Mouse (Mus musculus): ENCODE results near the gene Ank2. TPM values are rescaled to one million over a fixed set of nuclear protein-coding genes. Genes with fewer than 3 reads are reported as not detected.

Gene Ank2
- 1.7 TPM for polyA plus RNA-seq (2014; fragmentation: Illumina TruSeq; extraction: RNeasy Lipid Tissue Mini Kit (QIAGEN cat#74804); ENCODE audit: insufficient read depth, low read depth, low replicate concordance)

DNA sequence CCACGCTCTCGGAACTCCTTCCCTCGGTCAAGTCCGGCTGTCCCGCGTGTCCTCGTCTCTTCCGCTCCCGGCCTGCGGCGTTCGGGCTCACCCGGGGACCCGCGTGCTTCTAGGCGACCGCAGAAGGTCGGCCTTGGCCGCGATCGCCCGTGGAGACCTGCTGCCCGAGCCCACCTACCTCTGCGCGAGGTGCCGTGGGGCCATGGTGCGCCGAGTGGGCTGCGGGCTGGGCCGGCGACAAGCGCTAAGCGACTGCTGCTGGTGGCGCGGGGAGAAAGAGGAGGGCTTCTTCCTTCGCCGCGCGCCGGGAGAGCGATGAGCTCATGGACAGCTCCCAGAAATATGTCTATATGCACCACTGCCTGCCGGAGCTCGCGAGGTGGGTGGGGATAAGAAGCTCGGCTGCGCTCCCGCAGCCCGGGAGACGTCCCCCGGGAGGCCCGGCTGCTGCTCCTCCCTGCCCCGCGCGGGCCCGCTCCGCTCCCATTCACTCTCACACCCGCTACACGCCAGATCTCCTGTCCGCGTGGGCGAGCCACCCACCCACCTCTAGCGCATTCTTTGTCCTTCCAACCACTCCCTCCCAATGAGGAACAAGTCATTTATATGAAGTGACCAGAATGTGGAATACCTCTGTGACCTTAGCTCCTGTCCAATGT, at the start of gene Ank2:
Gene Ank2, minus strand, starts transcription at position 609 of the 659 bp plus-strand sequence.

Other genes with a start within 250 kb of the Ank2 start
- 14.6 TPM for gene Larp7, start 54.0 kb upstream of the Ank2 start, polyA plus RNA-seq (2014; fragmentation: Illumina TruSeq; extraction: RNeasy Lipid Tissue Mini Kit (QIAGEN cat#74804); ENCODE audit: insufficient read depth, low read depth, low replicate concordance)
- gene Zgrf1, start 54.1 kb upstream of the Ank2 start, polyA plus RNA-seq (2014; fragmentation: Illumina TruSeq; extraction: RNeasy Lipid Tissue Mini Kit (QIAGEN cat#74804); ENCODE audit: insufficient read depth, low read depth, low replicate concordance), result 0.24 TPM
- not detected for gene Neurog2, start 133.8 kb upstream of the Ank2 start, polyA plus RNA-seq (2014; fragmentation: Illumina TruSeq; extraction: RNeasy Lipid Tissue Mini Kit (QIAGEN cat#74804); ENCODE audit: insufficient read depth, low read depth, low replicate concordance)

All from lung, adult 10 weeks (tissue).